Mouse (Mus musculus) kidney, postnatal 0 days (tissue): Measurements from ENCODE around the gene Mlxipl. TPM values are rescaled to one million over a fixed set of nuclear protein-coding genes. Genes with fewer than 3 reads are reported as not detected.

Experiments
- ATAC-seq: fragments of 200-750 bp; cut with Nextera tagmentation; replicated peaks from 2 replicates; pipeline ENCODE4 v1.8.0; 2017; ENCODE audit warnings: low read depth, moderate number of reproducible peaks, moderate TSS enrichment, moderate library complexity; ENCODE audit not compliant: low FRiP score
- DNase-seq: peaks from one replicate; pipeline ENCODE4 v3.0.0-alpha.2; 2016; ENCODE audit warnings: low spot score
- H3K27ac ChIP-seq: fragments of 300-500 bp; sonication (generic); 2 replicates; pipeline ENCODE4 v1.5.1; 2014; ENCODE audit warnings: mild to moderate bottlenecking
- H3K27me3 ChIP-seq: fragments of 300-500 bp; sonication (generic); 2 replicates; pipeline ENCODE4 v1.6.1; 2014; ENCODE audit warnings: low read length, mixed read lengths; ENCODE audit not compliant: insufficient read depth
- H3K36me3 ChIP-seq: fragments of 300-500 bp; sonication (generic); 2 replicates; pipeline ENCODE4 v1.6.1; 2014; ENCODE audit warnings: low read length, mixed read lengths; ENCODE audit not compliant: insufficient read depth
- H3K4me1 ChIP-seq: fragments of 300-500 bp; sonication (generic); replicated peaks from 2 replicates; pipeline ENCODE4 v1.6.1; 2014; ENCODE audit warnings: antibody characterized with exemption, low read length, mixed read lengths; ENCODE audit not compliant: insufficient read depth
- H3K4me2 ChIP-seq: fragments of 300-500 bp; sonication (generic); 2 replicates; pipeline ENCODE4 v1.6.1; 2014; ENCODE audit warnings: mild to moderate bottlenecking, low read length, moderate library complexity, mixed read lengths
- H3K4me3 ChIP-seq: fragments of 300-500 bp; sonication (generic); replicated peaks from 2 replicates; pipeline ENCODE4 v1.5.1; 2014; ENCODE audit warnings: low read depth, low read length
- H3K9ac ChIP-seq: fragments of 300-500 bp; sonication (generic); 2 replicates; pipeline ENCODE4 v1.6.1; 2014; ENCODE audit warnings: low read depth, low read length
- H3K9me3 ChIP-seq: fragments of 300-500 bp; sonication (generic); replicated peaks from 2 replicates; pipeline ENCODE4 v1.6.1; 2016; ENCODE audit warnings: low read length, inconsistent platforms, mixed read lengths
- CTCF ChIP-seq: IDR thresholded peaks from 2 replicates; pipeline ENCODE4 v1.5.1; 2016; ENCODE audit warnings: antibody characterized with exemption, low read depth, mild to moderate bottlenecking, moderate library complexity
- WGBS: fragments of 180-500 bp; shearing (Covaris S2); extraction: QIAGEN DNeasy Blood & Tissue Kit; methylation state at CpG from one replicate; pipeline ENCODE4 v1.1.7; 2014; 5-methylcytosine and 5-hydroxymethylcytosine counted together
- polyA plus RNA-seq: library from polyadenylated mRNA; unstranded; fragments of >200 nt; fragmentation: Nextera tagmentation; extraction: Ambion mirVana; gene quantifications from 2 replicates; pipeline ENCODE4 v1.2.1, GENCODE M21; 2015

Gene Mlxipl
- polyA plus RNA-seq, 1 experiment from 2014 or later: 6.5 TPM

DNA sequence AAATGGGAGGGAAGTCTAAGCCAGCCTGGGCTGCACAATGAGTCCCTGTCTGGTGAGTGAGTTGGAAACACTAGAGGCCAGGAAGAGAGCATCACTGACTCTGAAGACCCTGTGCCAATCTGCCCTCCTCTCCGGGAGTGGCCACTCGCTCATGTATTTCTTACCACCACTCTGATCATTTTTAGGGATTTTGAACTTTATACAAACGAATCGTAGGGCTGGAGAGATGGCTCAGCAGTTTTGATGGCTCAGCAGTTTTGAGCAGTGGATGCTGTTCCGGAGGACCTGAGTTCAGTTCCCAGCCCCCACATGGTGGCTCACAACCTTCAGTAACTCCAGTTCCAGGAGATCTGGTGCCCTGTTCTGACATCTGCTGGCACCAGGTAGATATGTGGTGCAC lies 83.3 kb downstream of the Mlxipl start:
- no peak for TF ChIP-seq CTCF
- Histone ChIP-seq H3K27ac (no peak overlapping the region), H3K9me3 (no peaks in the 10 kb centered on the region), H3K4me1 (peaks cover 11% of the 10 kb centered on the region; the same call in 1 of the 2 replicates), H3K36me3 (peaks cover 28% of the 10 kb centered on the region), H3K9ac (no peak overlapping the region), H3K4me3 (no peak overlapping the region), H3K27me3 (no peaks in the 10 kb centered on the region), H3K4me2 (no peak overlapping the region)
- no peak for ATAC-seq
- 91% methylated on average over 5 of the region's 5 CpGs for WGBS
- DNase-seq: no peak

- peaks cover 49% of the 10 kb centered on the region for H3K36me3 ChIP-seq
- H3K27me3 ChIP-seq: no peaks in the 10 kb centered on the region
- TF ChIP-seq CTCF: 0 out of 2 replicates have a peak, but pooled peaks have one; percentile 19
- H3K4me1 ChIP-seq: 0 out of 2 replicates have a peak, but pooled peaks cover under 1% of the 10 kb centered on the region
- ATAC-seq (no peak), DNase-seq (no peak)
- H3K4me2 ChIP-seq: no peak overlapping the region
- no peak overlapping the region for H3K4me3 ChIP-seq
- H3K9ac ChIP-seq: no peak overlapping the region
- H3K27ac ChIP-seq: no peak overlapping the region
- H3K9me3 ChIP-seq: no peaks in the 10 kb centered on the region
Measured at GRCm38 (mm10) chr5:135175086-135175485, 85.4 kb downstream of the Mlxipl start.

GRCm38 (mm10) chr5:135178523-135178922 lies 88.8 kb downstream of the Mlxipl start:
- Histone ChIP-seq H3K27me3 (no peaks in the 10 kb centered on the region), H3K9ac (no peak overlapping the region), H3K4me3 (no peak overlapping the region), H3K4me2 (no peak overlapping the region), H3K9me3 (no peaks in the 10 kb centered on the region), H3K36me3 (peaks cover 55% of the 10 kb centered on the region), H3K4me1 (no peaks in the 10 kb centered on the region), H3K27ac (no peak overlapping the region)
- DNase-seq (no peak), ATAC-seq (no peak)
- TF ChIP-seq CTCF: no peak
- WGBS: 84% methylated on average over 3 of the region's 3 CpGs

DNA sequence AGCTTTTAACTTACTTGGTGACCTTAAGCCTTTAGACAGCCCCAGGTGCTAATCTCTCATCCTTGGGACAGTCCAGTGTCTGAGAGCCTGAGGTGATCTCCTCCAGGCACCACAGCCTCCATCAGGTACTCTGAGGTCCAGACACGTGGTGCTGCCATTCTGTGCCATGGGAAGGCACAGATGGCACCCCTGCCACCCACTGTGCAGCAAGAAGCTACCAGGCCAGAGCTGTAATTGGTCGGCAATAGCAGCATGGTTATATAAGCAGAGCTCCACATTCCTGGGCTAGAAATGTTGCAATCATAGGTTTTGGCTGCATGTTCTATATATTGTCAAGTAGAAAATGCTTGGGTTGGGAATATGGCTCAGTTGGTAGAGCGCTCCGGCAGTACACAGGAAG lies 89.3 kb downstream of the Mlxipl start:
- H3K4me3 ChIP-seq: no peak overlapping the region
- ATAC-seq (no peak), DNase-seq (no peak)
- H3K36me3 ChIP-seq: peaks cover 55% of the 10 kb centered on the region
- no peak for TF ChIP-seq CTCF
- 94% methylated on average over 4 of the region's 4 CpGs for WGBS
- H3K4me1 ChIP-seq: no peaks in the 10 kb centered on the region
- H3K9me3 ChIP-seq: no peaks in the 10 kb centered on the region
- H3K27me3 ChIP-seq: no peaks in the 10 kb centered on the region
- H3K4me2 ChIP-seq: no peak overlapping the region
- H3K9ac ChIP-seq: no peak overlapping the region
- H3K27ac ChIP-seq: no peak overlapping the region

DNA sequence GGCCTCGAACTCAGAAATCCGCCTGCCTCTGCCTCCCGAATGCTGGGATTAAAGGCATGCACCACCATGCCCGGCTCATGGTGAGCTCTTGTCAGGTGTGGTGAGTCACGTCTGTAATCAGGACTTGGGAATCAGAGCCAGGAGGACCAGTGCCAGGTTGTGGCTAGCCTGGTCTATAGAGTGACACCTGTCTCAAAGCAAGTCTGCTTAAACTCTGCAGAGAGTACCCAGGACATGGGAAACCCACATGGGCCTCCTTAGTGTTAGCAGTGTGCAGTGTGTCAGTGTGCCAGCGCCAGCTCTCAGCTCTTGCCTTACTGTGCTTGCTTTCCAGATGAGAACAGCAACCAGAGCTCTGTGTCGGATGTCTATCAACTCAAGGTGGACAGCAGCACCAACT lies 89.9 kb downstream of the Mlxipl start:
- Histone ChIP-seq H3K4me1 (no peaks in the 10 kb centered on the region), H3K9me3 (no peaks in the 10 kb centered on the region), H3K9ac (no peak overlapping the region), H3K4me2 (no peak overlapping the region), H3K4me3 (no peak overlapping the region), H3K27ac (no peak overlapping the region), H3K27me3 (no peaks in the 10 kb centered on the region), H3K36me3 (peaks cover 55% of the 10 kb centered on the region)
- TF ChIP-seq CTCF: no peak
- WGBS: 93% methylated on average over 6 of the region's 7 CpGs
- ATAC-seq (no peak), DNase-seq (no peak)

DNA sequence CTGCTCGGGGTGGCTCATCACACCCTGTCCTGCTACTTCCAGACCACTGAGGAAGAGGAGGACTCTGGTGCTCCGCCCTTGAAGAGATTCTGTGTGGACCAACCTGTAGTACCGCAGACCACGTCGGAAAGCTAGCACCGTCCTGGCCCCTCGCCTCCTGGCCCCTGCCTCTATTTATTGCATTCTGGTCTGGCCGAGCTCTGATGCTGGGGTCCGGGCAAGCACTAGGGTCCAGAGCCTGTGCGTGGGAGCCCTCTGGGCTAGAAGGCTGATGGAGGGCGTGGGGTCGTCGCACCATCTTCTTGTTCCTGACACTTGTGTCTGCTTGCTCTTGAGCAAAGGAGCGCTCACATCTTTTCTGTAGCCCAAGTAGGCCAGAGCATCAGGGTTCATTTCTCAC lies 91.1 kb downstream of the Mlxipl start:
- Histone ChIP-seq H3K9me3 (no peaks in the 10 kb centered on the region), H3K4me3 (no peak overlapping the region), H3K4me1 (no peaks in the 10 kb centered on the region), H3K9ac (no peak overlapping the region), H3K36me3 (peaks cover 55% of the 10 kb centered on the region), H3K4me2 (no peak overlapping the region), H3K27me3 (no peaks in the 10 kb centered on the region), H3K27ac (no peak overlapping the region)
- DNase-seq: no peak
- TF ChIP-seq CTCF: no peak
- WGBS: 97% methylated on average over 14 of the region's 14 CpGs
- ATAC-seq: no peak

DNA sequence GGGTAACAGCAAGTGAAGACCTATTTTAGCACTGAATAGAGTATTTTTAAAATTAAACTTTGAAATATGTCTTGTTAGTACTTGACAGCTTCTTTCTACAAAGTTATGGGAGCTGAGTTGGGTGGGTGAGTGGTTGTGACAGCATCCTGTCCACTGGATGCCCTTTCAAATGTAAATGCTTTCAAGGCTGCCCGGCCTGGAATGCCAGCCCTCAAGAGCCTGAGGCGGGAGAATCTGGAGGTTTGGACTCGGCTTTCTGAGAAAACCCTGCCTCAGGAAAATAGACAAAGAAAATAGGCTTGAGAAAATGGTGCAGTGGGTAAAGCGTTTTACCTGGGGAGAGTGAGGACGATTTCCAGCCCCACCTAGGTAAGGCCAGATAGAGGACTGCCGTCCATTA lies 92.1 kb downstream of the Mlxipl start:
- H3K4me2 ChIP-seq: no peak overlapping the region
- no peak for TF ChIP-seq CTCF
- no peak overlapping the region for H3K27ac ChIP-seq
- WGBS: 86% methylated on average over 6 of the region's 6 CpGs
- H3K9ac ChIP-seq: no peak overlapping the region
- ATAC-seq (no peak), DNase-seq (no peak)
- H3K36me3 ChIP-seq: peaks cover 55% of the 10 kb centered on the region
- H3K4me3 ChIP-seq: no peak overlapping the region
- H3K9me3 ChIP-seq: no peaks in the 10 kb centered on the region
- H3K27me3 ChIP-seq: no peaks in the 10 kb centered on the region
- no peaks in the 10 kb centered on the region for H3K4me1 ChIP-seq
